Mouse (Mus musculus) embryonic facial prominence, embryonic 13.5 days (tissue): ENCODE results near the gene Rtn2. TPM values are rescaled to one million over a fixed set of nuclear protein-coding genes. Genes with fewer than 3 reads are reported as not detected.

Experiments
- ATAC-seq: fragments of 200-750 bp; cut with Nextera tagmentation; 2 replicates; pipeline ENCODE4 v1.8.0; 2017; ENCODE audit warnings: low read depth; ENCODE audit not compliant: insufficient number of reproducible peaks, insufficient read depth, low FRiP score, low TSS enrichment
- H3K27ac ChIP-seq: fragments of 300-500 bp; sonication (generic); 2 replicates; pipeline ENCODE4 v1.5.1; 2015; ENCODE audit warnings: moderate library complexity, mild to moderate bottlenecking, inconsistent platforms
- H3K27me3 ChIP-seq: fragments of 300-500 bp; sonication (generic); 2 replicates; pipeline ENCODE4 v1.6.1; 2015; ENCODE audit warnings: mild to moderate bottlenecking, inconsistent platforms
- H3K36me3 ChIP-seq: fragments of 300-500 bp; sonication (generic); 2 replicates; pipeline ENCODE4 v1.6.1; 2015; ENCODE audit warnings: mild to moderate bottlenecking, inconsistent platforms
- H3K4me1 ChIP-seq: fragments of 300-500 bp; sonication (generic); 2 replicates; pipeline ENCODE4 v1.6.1; 2015; ENCODE audit warnings: inconsistent platforms
- H3K4me2 ChIP-seq: fragments of 300-500 bp; sonication (generic); 2 replicates; pipeline ENCODE4 v1.6.1; 2015; ENCODE audit warnings: moderate library complexity, mild to moderate bottlenecking, inconsistent platforms
- H3K4me3 ChIP-seq: fragments of 300-500 bp; sonication (generic); 2 replicates; pipeline ENCODE4 v1.5.1; 2015; ENCODE audit warnings: mild to moderate bottlenecking, inconsistent platforms
- H3K9ac ChIP-seq: fragments of 300-500 bp; sonication (generic); 2 replicates; pipeline ENCODE4 v1.6.1; 2015; ENCODE audit warnings: mild to moderate bottlenecking, inconsistent platforms
- H3K9me3 ChIP-seq: fragments of 300-500 bp; sonication (generic); 2 replicates; pipeline ENCODE4 v1.6.1; 2016; ENCODE audit warnings: inconsistent platforms
- WGBS: fragments of 180-500 bp; shearing (Covaris S2); methylation state at CpG from one replicate; pipeline ENCODE4 v1.1.7; 2015; ENCODE audit warnings: mixed read lengths; 5-methylcytosine and 5-hydroxymethylcytosine counted together
- polyA plus RNA-seq: library from polyadenylated mRNA; unstranded; fragments of >200 nt; fragmentation: Nextera tagmentation; extraction: Ambion mirVana; gene quantifications from 2 replicates; pipeline ENCODE4 v1.2.1, GENCODE M21; 2015

Gene Rtn2
- polyA plus RNA-seq, 1 experiment from 2014 or later, result 11.7 TPM

DNA sequence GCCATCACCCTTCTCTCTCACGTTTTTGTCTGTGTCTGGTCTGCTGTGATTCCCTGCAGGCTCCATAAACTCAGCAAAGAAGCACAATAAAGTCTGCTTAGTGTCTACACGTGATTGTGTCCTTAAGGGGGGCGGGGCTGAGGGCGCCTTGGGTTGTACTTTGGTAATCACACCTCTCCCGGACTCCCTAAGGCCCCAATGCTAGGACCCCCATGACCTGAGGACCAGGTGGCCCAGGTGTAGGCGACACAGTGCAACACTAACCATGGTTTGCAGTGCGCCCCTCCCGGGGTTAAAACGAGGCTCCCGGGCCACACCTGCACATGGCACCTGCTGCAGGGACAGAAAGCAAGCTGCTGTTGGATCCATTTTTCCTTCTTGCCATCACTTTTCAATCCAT, 58.8 kb downstream of the Rtn2 start:
- peaks cover 19% of the 10 kb centered on the region for H3K27me3 ChIP-seq
- 17% methylated on average over 10 of the region's 10 CpGs for WGBS
- no peaks in the 10 kb centered on the region for H3K9me3 ChIP-seq
- H3K4me2 ChIP-seq, result peak overlapping the region; percentile 93
- H3K36me3 ChIP-seq, result no peaks in the 10 kb centered on the region
- H3K9ac ChIP-seq, result no peak overlapping the region
- H3K4me1 ChIP-seq, result peaks cover 35% of the 10 kb centered on the region
- H3K4me3 ChIP-seq, result peak overlapping the region; percentile 52
- ATAC-seq, result no peak
- no peak overlapping the region for H3K27ac ChIP-seq

GRCm38 (mm10) chr7:19341761-19342409, 59.5 kb downstream of the Rtn2 start:
- no peak for ATAC-seq
- Histone ChIP-seq H3K9ac (peak overlapping the region; percentile 70), H3K4me1 (peaks cover 39% of the 10 kb centered on the region), H3K27ac (no peak overlapping the region; the same call in 1 of the 2 replicates), H3K36me3 (no peaks in the 10 kb centered on the region), H3K4me3 (peak overlapping the region; percentile 52), H3K27me3 (peaks cover 19% of the 10 kb centered on the region), H3K4me2 (peak overlapping the region; percentile 93), H3K9me3 (no peaks in the 10 kb centered on the region)
- WGBS, result under 1% methylated on average over 41 of the region's 41 CpGs

GRCm38 (mm10) chr7:19342481-19343027, 60.1 kb downstream of the Rtn2 start:
- peak overlapping the region; percentile 93 for H3K4me2 ChIP-seq
- peak overlapping the region; percentile 70 for H3K9ac ChIP-seq
- no peak for ATAC-seq
- peak overlapping the region; percentile 52 for H3K4me3 ChIP-seq
- no peaks in the 10 kb centered on the region for H3K36me3 ChIP-seq
- no peaks in the 10 kb centered on the region for H3K9me3 ChIP-seq
- WGBS, result under 1% methylated on average over 27 of the region's 27 CpGs
- peaks cover 39% of the 10 kb centered on the region for H3K4me1 ChIP-seq
- peaks cover 19% of the 10 kb centered on the region for H3K27me3 ChIP-seq
- no peak overlapping the region for H3K27ac ChIP-seq

DNA sequence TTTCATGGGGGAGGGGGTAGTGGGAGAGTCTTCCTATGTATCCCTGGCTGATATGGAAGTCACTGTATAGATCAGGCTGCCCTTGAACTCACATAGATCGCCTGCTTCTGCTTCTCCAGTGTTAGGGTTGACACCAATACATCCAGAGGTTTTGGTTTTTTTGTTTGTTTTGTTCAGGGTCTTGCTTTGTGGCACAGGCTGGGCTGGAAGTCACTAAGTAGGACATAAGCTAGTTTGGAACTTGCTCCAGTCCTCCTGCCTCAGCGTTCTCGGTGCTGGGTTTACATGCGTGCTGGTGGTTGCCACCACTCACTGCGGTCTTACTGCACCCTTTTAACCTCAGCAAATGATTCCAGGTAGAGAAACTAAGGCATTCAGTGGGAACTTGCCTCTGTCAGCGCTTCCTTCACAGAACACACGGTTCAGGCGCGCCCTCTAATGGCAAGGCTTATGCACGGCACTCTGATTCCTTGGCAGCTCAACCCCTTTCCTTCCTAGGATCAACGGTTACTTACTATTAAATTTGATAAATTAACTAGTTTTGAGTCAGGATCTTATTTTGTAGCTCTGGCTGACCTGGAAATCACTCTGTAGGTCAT, 60.9 kb downstream of the Rtn2 start:
- Histone ChIP-seq H3K4me1 (peaks cover 39% of the 10 kb centered on the region), H3K27ac (no peak overlapping the region), H3K4me3 (peak overlapping the region; percentile 52), H3K27me3 (peaks cover 19% of the 10 kb centered on the region), H3K36me3 (peaks cover 7% of the 10 kb centered on the region), H3K9me3 (no peaks in the 10 kb centered on the region), H3K4me2 (peak overlapping the region; percentile 93), H3K9ac (0 out of 2 replicates have a peak overlapping the region, but pooled peaks have one; percentile 2)
- ATAC-seq, result no peak
- WGBS, result 2% methylated on average over 11 of the region's 11 CpGs

DNA sequence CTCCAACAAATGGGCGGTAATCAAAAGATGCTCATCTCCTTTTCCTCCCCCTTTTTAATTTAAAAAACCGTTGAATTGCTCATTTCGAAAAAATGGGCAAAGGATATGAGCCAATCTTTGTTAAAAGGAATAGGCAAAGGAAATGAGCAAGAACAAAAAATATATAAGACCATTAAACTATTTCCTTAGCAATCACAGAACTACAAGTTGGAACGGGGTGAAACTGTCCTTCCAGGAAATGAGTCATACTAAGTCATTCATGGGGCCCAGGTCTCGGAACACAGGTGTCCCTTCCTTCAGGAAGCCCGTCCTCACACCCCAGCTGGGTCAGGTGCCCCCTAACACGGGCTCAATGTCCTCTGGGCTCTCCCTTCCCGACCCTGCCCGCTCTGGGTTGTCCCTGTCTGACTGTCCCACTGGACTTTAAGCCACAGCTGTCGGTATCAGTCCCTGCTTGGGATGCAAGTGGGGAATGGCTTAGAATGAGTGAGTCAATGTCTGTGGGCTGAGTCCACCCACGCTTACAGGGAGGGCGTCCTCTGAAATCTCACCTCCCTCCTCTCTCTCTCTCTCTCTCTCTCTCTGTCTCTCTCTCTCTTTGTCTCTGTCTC, 61.9 kb downstream of the Rtn2 start, which contains the start of gene Ercc1:
Gene Ercc1, plus strand, starts transcription at position 542 of the 611 bp plus-strand sequence.
- 28% methylated on average over 12 of the region's 12 CpGs for WGBS
- Histone ChIP-seq H3K9me3 (no peaks in the 10 kb centered on the region), H3K4me3 (peak within 1 kb of the TSS; percentile 61), H3K4me2 (peak within 1 kb of the TSS; percentile 84), H3K27ac (peak within 1 kb of the TSS; percentile 94), H3K4me1 (peaks cover 39% of the 10 kb centered on the region), H3K9ac (peak within 1 kb of the TSS; percentile 76), H3K27me3 (peaks cover 19% of the 10 kb centered on the region), H3K36me3 (peaks cover 17% of the 10 kb centered on the region)
- ATAC-seq, result no peak

DNA sequence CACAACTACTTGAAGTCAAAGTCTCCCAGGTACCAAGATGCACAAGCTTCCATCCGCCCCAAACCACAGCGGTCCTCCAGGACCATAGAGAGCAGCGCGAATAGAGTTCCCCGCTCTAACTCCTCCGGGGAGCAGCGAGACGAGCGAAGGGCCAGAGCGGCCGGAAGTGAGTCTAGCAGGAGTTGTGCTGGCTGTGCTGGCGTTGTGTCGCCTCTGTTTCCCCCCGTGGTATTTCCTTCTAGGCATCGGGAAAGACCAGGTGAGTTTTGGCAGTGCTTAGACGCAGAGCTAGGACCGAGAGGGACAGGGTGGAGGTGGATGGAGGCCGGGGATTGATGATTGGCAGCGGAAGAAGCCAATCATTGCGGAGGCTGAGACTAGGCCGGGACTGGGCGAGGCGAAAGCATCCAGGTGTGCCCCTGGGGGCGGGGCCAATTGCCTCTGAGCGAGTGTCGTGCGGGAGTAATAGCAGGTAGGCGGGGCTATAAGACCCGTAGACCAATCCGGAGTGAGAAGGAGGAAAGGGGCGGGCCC, 62.6 kb downstream of the Rtn2 start:
- peak overlapping the region; percentile 61 for H3K4me3 ChIP-seq
- peak overlapping the region; percentile 76 for H3K9ac ChIP-seq
- WGBS, result 0% methylated on average over 31 of the region's 31 CpGs
- H3K9me3 ChIP-seq, result no peaks in the 10 kb centered on the region
- peak overlapping the region; percentile 94 for H3K27ac ChIP-seq
- peaks cover 19% of the 10 kb centered on the region for H3K27me3 ChIP-seq
- H3K4me1 ChIP-seq, result peaks cover 39% of the 10 kb centered on the region
- peak; percentile 90 for ATAC-seq
- peak overlapping the region; percentile 84 for H3K4me2 ChIP-seq
- H3K36me3 ChIP-seq, result peaks cover 23% of the 10 kb centered on the region

Other genes with a start within 250 kb of the Rtn2 start
- not detected in 2 replicates for gene Rsph6a, start 227.9 kb upstream of the Rtn2 start, polyA plus RNA-seq
- 16.4 and 17.6 TPM in 2 replicates for gene Dmwd, start 206.4 kb upstream of the Rtn2 start, polyA plus RNA-seq
- gene Dmpk, start 198.8 kb upstream of the Rtn2 start, polyA plus RNA-seq, result 13.1 and 16.8 TPM in 2 replicates
- 14.7 and 15.3 TPM in 2 replicates for gene Six5, start 188.0 kb upstream of the Rtn2 start, polyA plus RNA-seq
- 3.5 and 4.4 TPM in 2 replicates for gene Gm4969, start 164.3 kb upstream of the Rtn2 start, polyA plus RNA-seq
- 15.3 and 16.6 TPM in 2 replicates for gene Fbxo46, start 162.8 kb upstream of the Rtn2 start, polyA plus RNA-seq
- 15.2 and 16.2 TPM in 2 replicates for gene Qpctl, start 133.3 kb upstream of the Rtn2 start, polyA plus RNA-seq
- gene Snrpd2, start 132.9 kb upstream of the Rtn2 start, polyA plus RNA-seq, result 137 and 167 TPM in 2 replicates
- 0.37 and 0.56 TPM in 2 replicates for gene Gipr, start 116.5 kb upstream of the Rtn2 start, polyA plus RNA-seq
- 5.1 and 7.2 TPM in 2 replicates for gene Eml2, start 106.2 kb upstream of the Rtn2 start, polyA plus RNA-seq
- 1.6 and 1.9 TPM in 2 replicates for gene Gpr4, start 70.1 kb upstream of the Rtn2 start, polyA plus RNA-seq
- 36.2 and 38.2 TPM in 2 replicates for gene Opa3, start 54.3 kb upstream of the Rtn2 start, polyA plus RNA-seq
- gene Vasp, start 10.8 kb upstream of the Rtn2 start, polyA plus RNA-seq, result 57.3 and 64.0 TPM in 2 replicates
- not detected in 2 replicates for gene Ppm1n, start 2.6 kb upstream of the Rtn2 start, polyA plus RNA-seq
- gene Fosb, start 27.4 kb downstream of the Rtn2 start, polyA plus RNA-seq, result 0.06 and 0.23 TPM in 2 replicates
- 93.2 and 106 TPM in 2 replicates for gene Ercc1, start 62.2 kb downstream of the Rtn2 start, polyA plus RNA-seq
- gene Cd3eap, start 76.9 kb downstream of the Rtn2 start, polyA plus RNA-seq, result 29.4 and 30.5 TPM in 2 replicates
- 8.3 and 12.6 TPM in 2 replicates for gene Ppp1r13l, start 77.1 kb downstream of the Rtn2 start, polyA plus RNA-seq
- 17.0 and 17.4 TPM in 2 replicates for gene Ercc2, start 99.4 kb downstream of the Rtn2 start, polyA plus RNA-seq
- gene Klc3, start 121.5 kb downstream of the Rtn2 start, polyA plus RNA-seq, result 14.5 and 14.8 TPM in 2 replicates
- 2.1 TPM in 1 of 2 replicates, not detected in the other for gene Ckm, start 122.2 kb downstream of the Rtn2 start, polyA plus RNA-seq
- gene Mark4, start 176.2 kb downstream of the Rtn2 start, polyA plus RNA-seq, result 10.2 and 12.4 TPM in 2 replicates
- 0.73 and 0.84 TPM in 2 replicates for gene Exoc3l2, start 180.7 kb downstream of the Rtn2 start, polyA plus RNA-seq
- gene Bloc1s3, start 225.7 kb downstream of the Rtn2 start, polyA plus RNA-seq, result 2.3 and 2.7 TPM in 2 replicates
- gene Trappc6a, start 225.8 kb downstream of the Rtn2 start, polyA plus RNA-seq, result 60.2 and 64.1 TPM in 2 replicates
- 0.08 and 0.15 TPM in 2 replicates for gene Nkpd1, start 235.2 kb downstream of the Rtn2 start, polyA plus RNA-seq